Mouse (Mus musculus) thymus, adult 2 months (tissue): ENCODE results near the gene Ttc25.

Source experiments
- CTCF ChIP-seq: fragments of 200-500 bp; IDR thresholded peaks from 2 replicates; pipeline ENCODE4 v1.5.1; 2012; ENCODE audit warnings: mild to moderate bottlenecking, control low read depth, low read length, moderate library complexity, borderline replicate concordance; ENCODE audit not compliant: control insufficient read depth, poor library complexity, insufficient read depth; ENCODE audit errors: extremely low read depth
- POLR2A ChIP-seq: fragments of 200-500 bp; IDR thresholded peaks from 2 replicates; pipeline ENCODE4 v1.6.1; 2012; ENCODE audit warnings: mild to moderate bottlenecking, low read length, control low read depth, moderate library complexity; ENCODE audit not compliant: control insufficient read depth, poor library complexity, insufficient read depth; ENCODE audit errors: extremely low read depth

DNA sequence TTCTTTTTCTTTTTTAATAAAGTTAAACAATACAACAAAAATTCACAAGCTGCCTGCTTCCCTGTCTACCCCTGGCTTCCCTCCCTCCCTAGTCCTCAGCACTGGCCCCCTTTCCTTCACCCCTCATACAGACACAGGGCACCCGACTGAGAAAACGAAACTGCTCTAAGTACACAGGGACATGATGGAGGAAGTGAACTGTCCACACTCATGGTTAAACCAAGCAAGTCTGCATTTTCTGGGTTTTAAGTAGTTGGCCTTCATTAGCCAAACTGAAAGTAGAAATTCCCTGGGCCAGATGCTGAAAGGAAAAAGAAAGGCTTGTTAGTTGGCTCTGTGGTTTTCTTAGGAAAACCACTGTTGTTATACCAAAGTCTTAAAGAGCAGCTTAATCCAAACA, 37.4 kb downstream of the Ttc25 start:
- TF ChIP-seq CTCF (no peak), POLR2A (no peak)
